Mouse (Mus musculus) layer of hippocampus, adult 9-11 months (tissue): ENCODE results near the gene Gcgr.
"Not testable (repeated sequence)": the region's sequence is repeated elsewhere in the genome, so short reads cannot be mapped to it uniquely, and the experiment has no call there.

Experiments used
- DNase-seq: peaks from one replicate; pipeline ENCODE4 v3.0.0; 2022

Gcgr gene

DNA sequence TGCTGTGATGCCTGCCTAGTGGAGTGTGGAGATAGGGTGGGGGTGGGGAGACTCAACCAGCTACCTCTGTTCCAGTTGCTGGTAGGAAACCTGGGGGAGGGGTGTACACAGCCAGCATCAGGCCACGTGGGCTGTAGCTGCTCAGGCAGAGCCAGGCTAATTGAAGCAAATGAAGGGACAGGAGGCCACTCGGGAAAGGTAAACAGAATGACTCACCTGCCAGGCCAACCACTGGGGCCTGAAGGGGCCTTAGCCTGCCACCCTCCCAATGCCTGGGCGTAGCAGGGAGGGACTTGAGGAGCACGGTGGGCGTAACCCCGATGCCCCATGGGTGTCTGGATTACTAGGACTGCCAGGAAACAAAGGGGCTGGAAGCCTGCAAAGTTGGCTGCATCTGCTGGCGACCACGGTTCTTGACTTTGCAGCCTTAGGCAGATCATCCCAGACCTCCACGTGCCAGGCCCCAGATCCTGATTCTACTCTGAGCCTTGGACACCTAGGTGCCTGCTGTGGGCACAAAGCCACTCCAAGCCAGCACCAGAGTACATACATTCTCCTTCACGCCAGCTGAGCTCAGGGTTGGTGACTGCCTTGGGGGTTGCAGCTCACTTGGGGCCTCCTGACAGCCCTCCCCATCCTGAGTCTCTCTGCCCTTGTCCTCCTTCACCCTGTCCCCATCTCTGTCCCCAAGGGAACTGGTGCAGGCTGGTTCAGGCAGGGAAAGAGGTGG is 9.0 kb downstream of the Gcgr start:
- no peak for DNase-seq

DNA sequence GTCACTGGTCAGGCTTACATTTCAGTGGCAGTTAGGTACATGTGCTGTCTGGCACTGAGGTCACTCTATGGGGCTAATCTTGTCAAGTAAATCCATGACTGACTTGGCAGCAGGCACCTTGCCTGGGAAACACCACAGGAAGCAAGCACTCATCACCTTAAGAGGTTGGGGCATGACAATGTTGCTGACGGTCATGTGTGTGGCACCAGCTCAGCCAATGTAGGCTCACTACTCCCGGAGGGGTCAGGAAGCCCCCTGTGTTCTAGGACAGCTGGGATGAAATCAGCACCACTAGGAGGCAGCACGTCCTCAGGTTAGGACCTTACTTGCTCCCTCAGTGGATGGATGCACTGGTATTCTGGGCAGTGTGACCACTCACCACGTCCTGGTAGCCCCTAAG is 11.4 kb downstream of the Gcgr start:
- no peak for DNase-seq

DNA sequence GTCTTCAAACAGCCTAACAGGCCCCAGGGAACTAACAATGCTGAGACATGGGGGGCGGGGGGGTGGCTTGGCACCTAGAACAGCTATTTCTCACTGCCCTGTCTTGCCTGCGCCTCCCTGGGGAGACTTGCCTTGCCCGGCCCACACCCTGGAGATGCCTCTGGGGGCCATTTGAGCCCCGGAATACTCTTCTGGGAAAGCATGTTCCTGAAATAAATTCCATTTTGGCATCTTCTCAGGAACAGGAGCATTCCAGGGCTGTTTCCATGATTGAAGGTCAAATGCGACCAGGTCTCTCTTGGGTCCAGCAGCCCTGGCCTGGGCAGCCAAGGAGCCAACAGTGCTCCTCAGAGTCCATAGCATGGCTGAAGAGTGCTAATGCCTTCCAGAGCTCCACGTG is 11.9 kb downstream of the Gcgr start:
- no peak for DNase-seq

DNA sequence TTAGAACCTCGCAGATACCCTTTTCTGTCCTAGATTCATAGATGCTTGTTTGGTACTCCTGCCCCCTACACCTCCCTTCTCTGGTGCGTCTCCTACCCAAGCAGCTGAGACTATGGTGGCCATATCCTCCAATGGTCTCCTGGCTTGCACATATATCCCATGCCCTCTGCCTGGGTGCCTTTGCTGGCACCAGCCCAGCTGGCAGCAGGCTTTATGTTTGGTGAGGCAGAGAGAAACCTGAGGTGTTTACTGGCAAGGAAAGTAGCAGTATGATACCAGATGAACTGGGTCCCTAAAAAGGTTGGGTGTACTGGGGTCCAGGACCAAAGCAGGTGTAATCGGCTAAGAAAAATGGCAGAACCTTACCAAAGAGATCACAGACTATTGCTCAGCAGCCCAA is 15.5 kb downstream of the Gcgr start:
- no peak for DNase-seq

DNA sequence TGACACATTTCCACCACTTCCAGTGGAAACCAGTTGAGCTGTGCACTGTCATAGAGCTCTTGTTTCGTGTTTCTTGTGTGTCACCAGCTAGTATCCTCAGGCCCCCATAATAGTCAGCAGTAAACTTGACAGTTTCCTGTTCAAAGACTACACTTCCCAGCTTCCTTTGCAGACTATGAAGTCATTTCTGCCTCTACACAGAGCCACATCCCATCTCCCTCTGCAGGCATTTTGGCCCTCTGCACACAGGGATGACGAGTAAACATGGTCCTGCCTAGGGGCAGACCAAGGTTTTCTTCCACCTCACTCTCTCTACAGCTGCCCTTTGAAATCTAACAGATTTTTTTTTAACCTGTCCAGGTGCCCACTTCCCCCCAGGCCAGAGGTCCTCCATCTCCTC is 17.0 kb downstream of the Gcgr start:
- DNase-seq: no peak

DNA sequence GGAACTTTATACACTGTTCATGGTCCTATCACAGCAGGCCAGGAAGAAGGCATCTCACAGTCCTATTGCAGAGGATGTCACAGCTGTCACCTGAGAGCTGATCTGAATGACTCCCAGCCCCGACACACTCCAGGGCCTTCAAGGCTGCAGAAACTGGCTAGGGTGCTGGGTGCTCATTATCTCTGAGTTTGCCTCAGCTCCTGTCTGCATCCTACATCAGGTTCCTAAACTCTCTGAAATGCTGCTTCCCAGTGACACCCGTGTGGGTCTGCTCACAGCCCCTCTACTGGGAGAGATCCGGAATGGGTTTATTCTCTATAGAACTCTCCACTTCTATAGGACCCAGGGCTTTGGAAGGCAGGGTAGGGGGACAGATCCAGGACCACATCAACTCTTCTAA is 17.7 kb downstream of the Gcgr start:
- DNase-seq: no peak

DNA sequence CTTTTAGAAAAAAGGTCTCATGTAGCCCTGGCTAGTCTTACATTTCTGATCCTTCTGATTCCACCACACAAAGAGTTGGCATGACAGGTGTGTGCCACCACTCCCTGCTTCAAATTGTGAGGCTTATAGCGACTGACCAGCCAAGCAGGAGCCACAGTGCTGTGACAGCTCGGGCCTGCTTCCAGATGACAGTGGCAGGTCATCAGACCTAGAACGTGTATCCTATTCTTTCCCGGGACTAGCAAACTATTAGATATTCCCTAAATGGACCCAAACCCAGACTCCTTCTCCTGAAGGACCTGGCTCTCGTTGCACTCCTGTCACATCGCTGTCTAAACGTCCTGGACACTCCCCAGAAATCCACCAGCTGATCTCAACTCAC is 18.3 kb downstream of the Gcgr start:
- DNase-seq: no peak

DNA sequence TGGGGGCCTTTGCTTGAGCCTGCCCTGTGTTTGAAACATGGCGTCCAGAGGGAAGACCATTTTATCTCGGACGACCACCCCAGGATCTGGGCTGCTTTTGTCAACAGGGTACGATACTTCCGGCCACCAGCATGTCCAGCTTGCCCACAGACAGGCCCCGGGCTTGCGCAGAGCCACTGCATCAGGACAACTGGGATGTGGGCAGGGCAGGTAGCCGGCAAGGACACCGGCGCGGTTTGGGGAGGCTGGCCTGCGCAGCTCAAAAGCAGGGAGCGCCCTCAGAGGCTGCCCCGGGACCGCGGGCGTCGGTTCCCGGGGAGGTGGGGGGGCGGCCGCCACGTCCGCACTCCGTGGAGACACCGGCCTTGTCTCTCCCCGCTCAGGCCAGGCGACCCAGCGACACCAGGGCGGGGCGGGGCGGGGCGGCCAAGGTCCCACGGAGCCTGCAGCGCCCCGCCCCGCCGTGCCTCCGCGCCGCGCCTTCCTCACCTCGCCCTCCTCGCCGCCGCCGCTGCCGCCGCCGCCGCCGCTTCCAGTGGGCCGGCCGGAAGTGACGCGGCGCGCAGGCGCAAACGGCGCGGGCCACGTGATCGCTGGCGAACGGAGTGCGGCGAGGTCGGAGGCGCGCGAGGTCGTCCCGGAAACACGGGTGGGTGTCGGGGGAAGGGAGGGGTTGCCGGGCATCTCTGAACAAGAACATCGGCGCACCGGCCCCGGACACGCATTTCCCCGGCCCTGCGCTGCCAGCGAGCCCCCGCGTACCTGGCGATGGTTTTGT is 18.9 kb downstream of the Gcgr start, which contains the start of gene Mcrip1:
Gene Mcrip1, minus strand, starts transcription at position 560 of the 778 bp plus-strand sequence.
- DNase-seq: peak; percentile 92

DNA sequence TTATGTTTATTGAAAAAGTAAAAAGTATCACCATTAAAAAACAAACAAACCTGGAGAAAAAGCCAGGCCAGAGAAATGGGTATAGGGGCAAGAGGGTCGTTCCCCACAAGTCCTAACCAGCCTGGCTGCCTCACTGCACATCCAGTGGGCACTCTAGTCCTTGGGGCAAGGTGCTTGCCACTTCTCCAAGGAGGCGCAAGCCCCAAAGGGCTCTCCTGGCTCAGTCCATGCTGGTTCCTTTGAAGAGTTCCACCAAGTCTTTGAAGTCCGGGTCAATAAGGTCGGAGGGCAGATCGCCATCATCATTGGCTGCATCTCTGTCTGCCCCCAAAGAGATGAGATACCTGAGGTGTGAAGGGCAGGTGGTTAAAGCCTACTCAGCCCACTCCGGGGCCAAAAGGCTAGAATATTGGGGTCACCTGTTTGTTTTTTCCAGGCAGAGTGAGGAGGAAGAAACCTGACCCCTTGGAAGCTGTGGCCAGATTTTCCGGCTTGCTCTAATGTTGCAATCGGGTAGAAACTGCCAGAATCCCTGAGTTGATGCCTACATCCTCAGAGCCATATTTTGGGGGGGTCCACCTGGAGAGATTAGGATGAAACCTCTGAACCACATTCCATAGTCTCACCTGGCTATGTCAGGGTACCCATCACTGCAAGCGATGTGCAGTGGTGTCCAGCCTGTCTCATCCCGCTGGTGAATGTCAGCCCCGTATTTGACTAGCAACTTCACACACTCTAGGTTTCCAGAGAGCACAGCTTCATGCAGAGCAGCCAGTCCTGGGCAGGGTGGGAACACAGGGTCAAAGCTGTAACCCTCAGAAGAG is 19.7 kb downstream of the Gcgr start:
- no peak for DNase-seq

DNA sequence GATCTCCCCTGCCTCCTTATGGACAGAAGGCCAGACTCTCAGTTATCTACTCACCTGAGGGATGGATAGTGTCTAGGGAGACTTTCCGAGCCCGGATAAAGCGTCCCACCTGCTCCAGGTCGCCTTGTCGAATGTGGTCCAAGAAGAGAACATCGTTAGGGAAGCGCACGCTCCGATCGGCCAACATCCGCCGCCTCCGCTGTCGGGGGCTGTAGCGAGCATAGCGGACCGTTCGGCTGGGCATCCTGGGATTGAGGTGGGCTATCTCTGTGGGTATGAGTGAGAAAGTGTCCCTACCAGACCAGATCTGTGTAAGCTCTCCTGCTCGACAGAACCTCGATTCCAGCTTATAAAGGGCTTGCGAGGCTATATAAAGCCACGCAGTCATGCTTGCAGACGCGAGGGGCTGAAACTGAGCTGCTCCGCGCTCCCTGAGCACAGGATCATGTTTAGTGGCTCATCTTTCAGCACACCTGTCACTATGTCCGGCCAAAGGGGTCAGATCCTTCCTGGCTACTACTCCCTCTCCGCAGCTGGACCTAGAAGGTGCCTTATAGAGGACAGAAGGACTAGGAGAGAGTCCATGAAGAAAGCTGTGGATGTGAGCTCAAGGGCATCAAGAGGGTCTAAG is 20.4 kb downstream of the Gcgr start, which contains the start of gene Ppp1r27:
Gene Ppp1r27, minus strand, starts transcription at position 323 of the 631 bp plus-strand sequence.
- no peak for DNase-seq

DNA sequence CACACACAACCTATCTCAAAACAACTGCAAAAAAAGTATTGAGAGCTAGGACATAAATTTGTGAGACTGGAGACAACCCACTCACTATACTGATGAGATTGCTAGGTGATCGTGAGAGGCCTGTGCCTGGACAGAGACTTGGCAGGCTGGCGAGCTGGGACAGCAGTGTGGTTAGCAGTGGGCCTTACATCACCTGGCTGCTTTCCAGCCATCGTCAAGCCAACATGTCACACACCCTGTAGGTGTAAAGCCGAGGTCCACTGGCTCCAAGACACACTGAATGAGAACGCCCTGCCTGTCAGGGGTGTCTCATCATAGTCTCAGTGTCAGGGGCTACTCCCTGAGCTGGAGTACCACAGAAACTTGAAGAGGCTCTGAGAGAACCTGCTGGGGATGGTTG is 22.2 kb downstream of the Gcgr start:
- no peak for DNase-seq

DNA sequence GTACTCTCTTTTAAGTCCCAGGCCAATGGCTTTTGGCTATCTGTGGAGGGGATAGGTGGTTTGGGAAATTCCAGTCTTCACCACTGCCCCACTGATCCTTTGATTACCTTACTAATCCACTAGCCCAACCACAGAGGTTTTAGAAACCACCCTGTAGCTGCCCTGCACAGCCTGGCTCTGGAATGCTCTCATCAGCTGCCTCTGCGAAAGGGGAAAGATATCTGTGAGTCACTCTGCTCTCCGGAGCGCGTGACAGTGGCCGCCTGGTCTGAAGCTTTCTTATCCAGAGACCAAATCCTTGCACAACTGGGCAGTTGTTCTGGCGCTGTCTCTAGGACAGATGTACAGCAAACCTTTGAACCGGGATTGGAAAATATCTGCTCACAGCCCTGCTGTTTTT is 24.3 kb downstream of the Gcgr start:
- DNase-seq: no peak

DNA sequence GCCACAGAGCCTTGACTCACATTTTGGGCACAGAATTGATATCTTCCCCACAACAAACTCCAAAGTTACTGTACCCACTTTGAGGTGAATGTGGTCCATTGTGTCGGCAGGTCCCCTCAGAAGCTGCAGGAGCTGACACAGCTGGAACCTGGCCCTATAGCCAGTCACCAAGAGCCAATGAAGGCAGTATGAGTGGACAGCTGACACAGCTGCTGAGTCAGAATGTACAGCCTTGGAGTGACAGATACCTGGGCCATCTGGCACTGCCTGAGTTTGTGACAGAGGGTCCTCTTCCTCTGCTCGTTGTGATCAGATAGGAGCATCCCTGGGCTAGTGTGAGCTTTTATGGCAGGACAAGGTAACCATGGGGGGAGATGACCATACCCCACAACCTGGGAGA is 24.8 kb downstream of the Gcgr start:
- DNase-seq: no peak

DNA sequence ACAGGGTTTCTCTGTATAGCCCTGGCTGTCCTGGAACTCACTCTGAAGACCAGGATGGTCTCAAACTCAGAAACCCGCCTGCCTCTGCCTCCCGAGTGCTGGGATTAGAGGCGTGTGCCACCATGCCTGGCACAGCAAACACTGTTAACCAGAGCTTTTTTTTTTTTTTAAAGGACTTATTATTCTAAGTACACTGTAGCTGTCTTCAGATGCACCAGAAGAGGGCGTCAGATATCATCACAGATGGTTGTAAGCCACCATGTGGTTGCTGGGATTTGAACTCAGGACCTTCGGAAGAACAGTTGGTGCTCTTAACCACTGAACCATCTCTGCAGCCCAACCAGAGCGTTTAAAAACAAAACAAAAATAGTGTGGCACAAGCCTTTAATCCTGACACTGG is 28.3 kb downstream of the Gcgr start:
- not testable (repeated sequence) for DNase-seq

DNA sequence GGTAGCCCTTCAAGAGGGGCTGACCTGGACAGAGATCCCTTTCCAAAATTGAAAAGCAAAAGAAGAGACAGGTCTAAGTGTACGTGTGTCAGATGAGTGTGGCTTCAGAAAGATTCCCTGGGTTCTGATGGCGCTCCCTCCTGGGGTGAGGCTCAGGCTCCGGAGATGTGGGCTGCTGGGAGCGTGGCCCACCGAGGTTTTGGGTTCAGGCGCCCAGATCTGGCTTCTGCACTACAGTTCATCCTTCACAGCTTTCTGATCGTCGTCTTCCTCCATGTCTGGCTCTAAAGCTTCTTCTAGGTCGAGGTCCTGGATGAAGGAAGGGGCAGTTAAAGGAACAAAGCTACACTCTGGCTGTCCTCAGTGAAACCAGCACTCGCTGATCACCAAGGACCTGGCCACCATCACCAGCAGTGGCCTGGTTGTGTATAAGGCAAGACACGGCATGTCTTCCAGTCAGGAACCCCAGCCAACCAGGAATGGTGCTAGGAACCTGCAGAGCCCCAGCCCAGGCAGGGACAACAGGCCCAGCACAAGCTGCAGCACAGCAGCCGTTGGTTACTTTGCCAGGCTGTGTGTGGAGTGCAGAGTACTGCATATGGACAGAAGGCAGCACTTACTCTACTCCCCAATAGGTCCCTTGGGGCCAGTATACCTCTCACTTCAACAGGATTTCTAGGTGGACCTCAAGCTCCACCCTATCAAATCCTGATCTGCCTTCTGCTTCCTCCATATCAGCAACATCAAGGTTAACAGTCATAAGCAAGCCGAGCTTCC is 30.6 kb downstream of the Gcgr start:
- DNase-seq: no peak

DNA sequence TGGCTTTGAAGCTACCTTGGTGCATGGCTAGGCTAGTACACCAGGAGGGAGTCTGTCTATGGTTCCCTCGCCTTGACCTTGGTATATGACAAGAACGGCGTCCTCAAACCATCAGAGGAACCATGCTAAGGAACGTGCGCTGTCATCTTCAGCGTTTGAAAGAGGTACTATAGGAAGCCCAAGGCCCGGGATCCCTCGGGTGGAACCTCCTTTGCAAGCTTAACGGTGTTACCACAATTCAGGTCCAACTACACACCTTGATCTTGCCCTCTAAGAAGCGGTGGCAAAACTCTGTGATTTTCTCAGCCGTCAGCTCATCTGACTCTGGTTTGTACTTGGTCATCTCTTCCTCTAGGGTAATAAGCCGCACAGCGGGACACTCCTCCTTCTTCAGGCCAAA is 32.5 kb downstream of the Gcgr start:
- DNase-seq: no peak

DNA sequence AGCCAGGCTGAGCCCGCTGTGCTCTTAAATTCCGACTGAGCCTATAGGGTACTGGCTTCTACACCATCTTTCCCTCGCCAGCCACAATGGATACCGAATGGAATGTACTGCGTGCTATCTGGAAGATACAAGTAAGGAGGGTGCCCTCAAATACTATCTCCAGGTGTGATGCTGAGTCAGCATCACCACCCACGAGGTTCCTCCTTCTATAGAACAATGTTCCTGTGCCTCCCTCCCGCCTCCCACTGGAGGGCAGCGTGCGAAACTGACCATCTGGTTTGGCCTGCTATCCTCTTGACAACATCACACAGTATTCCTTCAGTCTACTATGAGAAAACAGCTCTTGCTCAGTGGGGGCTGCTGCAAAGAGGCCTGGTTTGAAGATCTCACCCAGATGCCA is 34.6 kb downstream of the Gcgr start:
- DNase-seq: no peak

DNA sequence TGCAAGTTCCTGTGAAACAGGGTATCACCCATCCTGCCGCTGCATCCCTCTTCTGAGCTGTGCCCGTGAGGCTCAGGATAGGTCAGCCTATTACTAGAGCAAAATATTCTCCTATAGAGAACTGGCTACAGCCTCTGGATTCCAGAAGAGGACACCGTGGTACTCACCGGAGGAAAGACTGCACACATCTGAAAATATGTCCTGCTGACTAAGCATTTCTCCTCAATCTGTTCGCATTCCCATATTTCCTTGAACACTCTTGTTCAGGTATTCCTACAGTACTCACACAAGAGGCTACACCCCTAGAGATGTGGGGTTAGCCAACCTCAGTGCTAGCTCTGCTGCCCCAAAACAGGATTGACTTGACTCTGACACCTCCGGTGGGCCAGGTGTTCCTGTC is 37.8 kb downstream of the Gcgr start:
- DNase-seq: no peak

DNA sequence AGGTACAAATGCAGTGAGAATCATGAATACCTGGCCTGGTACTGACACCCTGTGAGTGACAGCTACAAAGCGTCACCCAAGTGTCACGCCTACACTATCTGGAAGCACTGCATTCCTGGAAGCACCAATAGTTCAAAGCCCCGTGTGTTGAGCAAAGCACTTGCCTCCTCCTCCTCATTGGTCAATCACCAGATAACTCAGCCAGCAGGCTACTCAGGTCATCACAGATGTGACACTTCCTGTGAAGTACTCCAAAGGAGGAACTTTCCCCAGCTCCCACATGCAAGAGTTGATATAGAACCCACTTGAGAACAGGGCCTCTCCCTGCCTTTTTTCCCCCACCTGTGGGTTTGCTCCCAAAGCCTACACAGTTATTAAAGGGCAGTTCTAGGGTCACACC is 40.6 kb downstream of the Gcgr start:
- DNase-seq: no peak

DNA sequence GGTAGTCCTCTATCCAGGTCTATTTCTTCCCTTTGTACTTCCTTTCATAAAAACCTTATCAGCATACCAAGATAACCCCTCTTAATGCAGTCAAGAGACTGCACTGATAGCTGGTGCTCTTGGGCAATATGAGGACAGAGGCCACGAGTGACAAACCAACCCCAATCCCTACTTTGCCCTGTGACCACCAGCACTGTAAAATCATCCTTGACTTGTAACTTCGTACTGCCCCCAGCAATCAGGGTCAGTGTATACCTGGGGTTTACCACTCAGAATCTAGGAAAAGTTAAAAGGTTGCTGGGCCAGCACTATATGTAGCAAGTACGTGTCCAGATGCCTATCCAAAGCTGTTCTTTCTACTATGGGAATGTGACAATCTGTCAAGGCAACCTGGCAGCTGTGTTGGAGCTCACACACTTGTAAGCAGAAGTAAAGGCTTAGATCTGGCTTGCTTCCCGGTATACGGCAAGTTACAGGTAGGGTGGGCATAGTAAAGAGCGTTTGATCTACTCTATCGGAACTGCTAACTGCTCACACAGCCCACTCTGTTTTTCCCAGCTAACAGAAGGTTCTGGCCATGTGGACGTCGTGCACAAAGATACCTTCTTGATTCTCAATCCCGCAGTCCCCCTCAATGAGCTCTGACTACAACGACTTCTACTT is 41.4 kb downstream of the Gcgr start:
- DNase-seq: peak; percentile 21

DNA sequence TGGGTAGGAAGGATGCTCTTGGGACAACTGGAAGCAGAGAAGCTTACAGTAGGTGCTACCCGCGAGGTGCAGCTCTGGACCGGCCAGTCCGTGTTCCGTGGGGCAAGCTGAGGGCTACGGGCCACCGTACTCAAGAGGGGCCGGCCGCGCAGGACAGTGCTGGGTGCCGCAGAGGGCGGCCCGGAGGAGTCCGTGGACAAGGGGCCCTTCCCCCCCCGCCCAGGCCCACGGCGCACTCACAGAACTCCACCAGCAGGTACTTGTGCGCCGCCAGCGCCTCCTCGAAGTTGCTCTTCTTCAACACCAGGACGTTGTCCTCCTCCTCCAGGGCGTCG is 41.9 kb downstream of the Gcgr start:
- DNase-seq: no peak
